Mouse (Mus musculus): ENCODE data around the gene Neu2. TPM values are rescaled to one million over a fixed set of nuclear protein-coding genes. Genes with fewer than 3 reads are reported as not detected.

The Neu2 gene
- polyA plus RNA-seq, 1 experiment from 2014 or later: not detected

GRCm38 (mm10) chr1:87621146-87621857, 111.6 kb downstream of the Neu2 start:
- Histone ChIP-seq H3K27me3 (no peaks in the 10 kb centered on the region), H3K9ac (no peak overlapping the region), H3K4me3 (peak overlapping the region; percentile 16), H3K9me3 (no peaks in the 10 kb centered on the region), H3K27ac (no peak overlapping the region), H3K36me3 (no peaks in the 10 kb centered on the region), H3K4me2 (no peak overlapping the region), H3K4me1 (no peaks in the 10 kb centered on the region)
- 82% methylated on average over 9 of the region's 9 CpGs for WGBS
- no peak for ATAC-seq (ENCODE audit: insufficient number of reproducible peaks, low FRiP score, low TSS enrichment, low read depth)

- 67% methylated on average over 3 of the region's 3 CpGs for WGBS
- H3K4me2 ChIP-seq: no peak overlapping the region
- H3K9me3 ChIP-seq: no peaks in the 10 kb centered on the region
- peak overlapping the region; percentile 4; the same call in 1 of the 2 replicates for H3K4me3 ChIP-seq
- no peak overlapping the region for H3K9ac ChIP-seq
- no peaks in the 10 kb centered on the region for H3K36me3 ChIP-seq
- H3K27ac ChIP-seq: no peak overlapping the region
- no peaks in the 10 kb centered on the region for H3K4me1 ChIP-seq
- no peaks in the 10 kb centered on the region for H3K27me3 ChIP-seq
- no peak for ATAC-seq (ENCODE audit: insufficient number of reproducible peaks, low FRiP score, low TSS enrichment, low read depth)
Measured at GRCm38 (mm10) chr1:87621858-87622279, 112.2 kb downstream of the Neu2 start.

- 54% methylated on average over 1 of the region's 1 CpGs for WGBS
- H3K27ac ChIP-seq: no peak overlapping the region
- H3K4me2 ChIP-seq: no peak overlapping the region
- no peaks in the 10 kb centered on the region for H3K4me1 ChIP-seq
- no peak overlapping the region for H3K9ac ChIP-seq
- H3K4me3 ChIP-seq: no peak overlapping the region
- no peaks in the 10 kb centered on the region for H3K27me3 ChIP-seq
- no peaks in the 10 kb centered on the region for H3K9me3 ChIP-seq
- ATAC-seq (ENCODE audit: insufficient number of reproducible peaks, low FRiP score, low TSS enrichment, low read depth): no peak
- no peaks in the 10 kb centered on the region for H3K36me3 ChIP-seq
Measured at GRCm38 (mm10) chr1:87623977-87624666, 114.4 kb downstream of the Neu2 start.

DNA sequence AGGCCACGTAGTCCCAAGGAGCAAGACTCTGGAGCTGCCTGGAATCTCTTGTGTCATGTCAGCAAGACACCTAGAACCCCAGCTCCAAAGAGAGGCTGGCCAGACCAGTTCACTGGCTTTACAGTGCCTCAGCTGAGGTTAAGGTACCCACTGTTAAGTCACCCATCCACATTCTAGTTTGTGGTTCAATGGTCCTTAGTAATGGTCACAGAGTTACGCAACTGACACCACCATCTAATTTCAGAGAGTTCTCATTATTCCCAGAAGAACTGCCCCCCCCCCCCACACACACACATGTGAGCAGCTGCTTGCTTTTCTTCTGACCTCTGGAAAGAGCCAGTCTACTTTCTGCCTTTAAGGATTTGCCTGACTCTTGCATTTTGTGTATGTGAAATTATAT, 115.1 kb downstream of the Neu2 start:
- Histone ChIP-seq H3K9ac (no peak overlapping the region), H3K4me1 (no peaks in the 10 kb centered on the region), H3K27me3 (no peaks in the 10 kb centered on the region), H3K4me3 (no peak overlapping the region), H3K36me3 (no peaks in the 10 kb centered on the region), H3K4me2 (no peak overlapping the region), H3K9me3 (no peaks in the 10 kb centered on the region), H3K27ac (no peak overlapping the region)
- WGBS: 77% methylated on average over 2 of the region's 2 CpGs
- ATAC-seq (ENCODE audit: insufficient number of reproducible peaks, low FRiP score, low TSS enrichment, low read depth): no peak

DNA sequence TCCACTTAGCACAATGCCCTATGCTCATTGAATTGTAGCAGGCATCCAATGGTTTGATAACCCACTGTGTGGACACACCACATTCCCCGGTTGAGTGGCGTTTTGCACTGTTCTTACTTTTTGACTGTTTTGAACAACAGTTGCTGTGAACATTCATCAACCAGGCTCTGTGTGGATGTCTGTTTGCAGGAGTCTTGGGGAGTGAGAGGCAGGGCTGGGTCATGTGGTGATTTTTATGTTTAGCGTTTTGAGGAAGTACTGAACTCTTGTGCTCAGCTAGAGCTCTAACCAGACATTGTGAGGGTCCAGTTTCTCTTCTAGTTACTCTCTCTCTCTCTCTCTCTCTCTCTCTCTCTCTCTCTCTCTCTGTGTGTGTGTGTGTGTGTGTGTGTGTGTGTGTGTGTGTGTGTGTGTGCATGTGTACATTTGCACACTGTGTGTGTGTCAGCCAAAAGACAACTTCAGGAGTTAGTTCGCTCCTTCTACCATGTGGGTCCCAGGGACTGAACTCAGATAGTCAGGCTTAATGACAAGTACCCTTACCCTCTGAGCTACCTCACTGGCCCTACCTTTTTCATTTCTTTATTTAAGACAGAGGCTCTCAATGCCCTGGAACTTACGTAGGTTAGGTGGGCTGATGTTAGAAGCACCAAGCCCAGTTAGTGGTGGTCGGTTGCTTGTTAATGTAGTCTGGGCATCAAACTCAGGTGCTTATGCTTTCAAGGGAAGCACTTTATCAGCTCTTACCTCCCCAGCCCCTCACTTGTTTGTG, 115.8 kb downstream of the Neu2 start:
- Histone ChIP-seq H3K9ac (no peak overlapping the region), H3K27me3 (no peaks in the 10 kb centered on the region), H3K27ac (no peak overlapping the region), H3K4me3 (no peak overlapping the region), H3K4me2 (no peak overlapping the region), H3K4me1 (no peaks in the 10 kb centered on the region), H3K36me3 (no peaks in the 10 kb centered on the region), H3K9me3 (no peaks in the 10 kb centered on the region)
- 76% methylated on average over 6 of the region's 6 CpGs for WGBS
- no peak for ATAC-seq (ENCODE audit: insufficient number of reproducible peaks, low FRiP score, low TSS enrichment, low read depth)

DNA sequence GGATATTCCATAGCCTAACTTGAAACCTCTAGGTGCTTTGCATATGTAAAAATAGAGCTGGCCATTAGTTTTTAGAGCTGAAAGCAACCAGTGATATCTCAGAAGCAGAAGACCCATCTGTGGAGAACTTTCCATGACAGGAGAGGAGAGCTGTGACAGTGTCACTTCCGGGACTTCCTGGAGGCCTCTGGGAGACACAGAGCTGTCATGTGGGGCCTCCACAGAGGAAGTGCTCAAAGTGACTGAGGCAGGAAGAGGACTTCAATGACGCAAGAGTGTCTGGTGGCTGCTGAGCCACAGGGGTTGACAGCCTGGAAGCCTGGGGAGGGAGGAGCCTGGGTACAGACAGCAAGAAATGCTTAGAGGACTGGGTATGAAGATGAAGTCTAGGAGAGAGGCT, 116.7 kb downstream of the Neu2 start:
- Histone ChIP-seq H3K4me1 (no peaks in the 10 kb centered on the region), H3K27ac (no peak overlapping the region), H3K4me3 (no peak overlapping the region), H3K9ac (no peak overlapping the region), H3K9me3 (no peaks in the 10 kb centered on the region), H3K36me3 (no peaks in the 10 kb centered on the region), H3K27me3 (no peaks in the 10 kb centered on the region), H3K4me2 (no peak overlapping the region)
- ATAC-seq (ENCODE audit: insufficient number of reproducible peaks, low FRiP score, low TSS enrichment, low read depth): no peak
- 59% methylated on average over 2 of the region's 2 CpGs for WGBS

DNA sequence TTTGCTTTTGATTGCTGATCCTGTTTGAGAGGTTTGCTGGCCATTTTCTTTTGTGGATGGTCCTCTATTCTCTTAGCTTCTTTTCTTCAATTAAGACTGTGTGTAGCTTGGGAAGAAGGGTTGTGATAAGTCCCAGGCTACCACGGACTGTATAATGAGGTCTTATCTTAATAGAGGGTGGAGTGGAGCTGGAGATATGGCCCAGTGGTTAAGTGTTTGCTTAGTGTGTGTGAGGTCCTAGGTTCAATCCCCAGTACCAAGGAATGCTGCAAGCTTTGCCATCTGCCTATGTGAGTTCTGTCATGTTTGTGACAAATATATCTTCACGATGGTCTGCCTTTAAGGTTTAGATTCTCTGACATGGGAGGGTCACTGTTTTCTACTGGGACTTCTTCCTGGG, 118.4 kb downstream of the Neu2 start:
- ATAC-seq (ENCODE audit: insufficient number of reproducible peaks, low FRiP score, low TSS enrichment, low read depth): no peak
- Histone ChIP-seq H3K27ac (no peak overlapping the region), H3K9me3 (no peaks in the 10 kb centered on the region), H3K9ac (no peak overlapping the region), H3K4me3 (no peak overlapping the region), H3K27me3 (no peaks in the 10 kb centered on the region), H3K4me1 (no peaks in the 10 kb centered on the region), H3K4me2 (no peak overlapping the region), H3K36me3 (no peaks in the 10 kb centered on the region)
- 60% methylated on average over 2 of the region's 2 CpGs for WGBS

DNA sequence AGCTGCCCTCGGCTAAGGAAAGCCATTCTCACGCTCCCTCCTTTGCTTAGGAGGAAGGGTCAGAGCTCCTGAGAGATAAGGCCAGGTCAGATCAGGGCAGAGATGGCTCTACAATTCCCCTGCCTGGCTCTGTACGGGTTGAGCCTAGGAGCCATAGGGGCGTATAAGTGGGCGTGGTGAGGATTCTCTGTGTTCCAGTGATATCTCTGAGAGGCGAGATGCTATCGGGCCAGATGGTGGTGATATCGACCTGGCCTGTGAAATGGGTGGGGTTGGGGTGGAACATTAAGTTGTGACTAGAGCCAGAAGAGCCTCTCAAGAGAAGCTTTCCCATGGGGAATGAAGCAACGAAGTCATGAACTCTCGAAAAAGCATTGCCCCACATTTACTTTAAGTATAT, 121.9 kb downstream of the Neu2 start:
- ATAC-seq (ENCODE audit: insufficient number of reproducible peaks, low FRiP score, low TSS enrichment, low read depth): no peak
- no peaks in the 10 kb centered on the region for H3K4me1 ChIP-seq
- no peaks in the 10 kb centered on the region for H3K9me3 ChIP-seq
- WGBS: 75% methylated on average over 10 of the region's 10 CpGs
- no peak overlapping the region for H3K4me3 ChIP-seq
- H3K27ac ChIP-seq: no peak overlapping the region
- H3K27me3 ChIP-seq: no peaks in the 10 kb centered on the region
- H3K9ac ChIP-seq: no peak overlapping the region
- no peaks in the 10 kb centered on the region for H3K36me3 ChIP-seq
- no peak overlapping the region for H3K4me2 ChIP-seq

DNA sequence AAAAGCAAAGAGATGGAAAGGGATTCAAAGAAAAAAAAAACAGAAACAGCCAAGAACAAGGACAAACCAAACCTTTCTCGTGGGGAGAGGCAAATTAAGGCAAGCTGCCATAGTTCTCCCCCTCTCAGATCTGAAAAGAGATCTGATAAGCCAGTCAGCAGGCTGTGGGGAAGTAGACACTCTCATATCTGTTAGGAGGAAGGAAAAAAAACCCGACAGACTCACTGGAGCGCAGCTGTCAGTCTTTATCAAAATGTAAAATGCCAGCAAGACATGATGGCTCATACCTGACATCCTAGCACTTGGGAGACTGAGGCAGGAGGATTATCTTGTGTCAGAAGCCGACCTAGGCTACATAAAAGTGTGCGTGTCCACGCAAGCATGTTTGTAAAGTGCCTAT, 122.5 kb downstream of the Neu2 start:
- no peaks in the 10 kb centered on the region for H3K36me3 ChIP-seq
- 71% methylated on average over 6 of the region's 6 CpGs for WGBS
- no peaks in the 10 kb centered on the region for H3K4me1 ChIP-seq
- no peak overlapping the region for H3K27ac ChIP-seq
- H3K27me3 ChIP-seq: no peaks in the 10 kb centered on the region
- ATAC-seq (ENCODE audit: insufficient number of reproducible peaks, low FRiP score, low TSS enrichment, low read depth): no peak
- H3K4me2 ChIP-seq: no peak overlapping the region
- no peaks in the 10 kb centered on the region for H3K9me3 ChIP-seq
- no peak overlapping the region for H3K4me3 ChIP-seq
- no peak overlapping the region for H3K9ac ChIP-seq

GRCm38 (mm10) chr1:87636716-87637117, 127.0 kb downstream of the Neu2 start:
- 85% methylated on average over 12 of the region's 12 CpGs for WGBS
- H3K9ac ChIP-seq: no peak overlapping the region
- no peaks in the 10 kb centered on the region for H3K9me3 ChIP-seq
- ATAC-seq (ENCODE audit: insufficient number of reproducible peaks, low FRiP score, low TSS enrichment, low read depth): no peak
- no peaks in the 10 kb centered on the region for H3K4me1 ChIP-seq
- H3K27me3 ChIP-seq: no peaks in the 10 kb centered on the region
- H3K4me3 ChIP-seq: no peak overlapping the region
- H3K4me2 ChIP-seq: no peak overlapping the region
- H3K27ac ChIP-seq: no peak overlapping the region
- H3K36me3 ChIP-seq: no peaks in the 10 kb centered on the region

- Histone ChIP-seq H3K27ac (no peak overlapping the region), H3K4me2 (no peak overlapping the region), H3K9ac (no peak overlapping the region), H3K4me3 (no peak overlapping the region), H3K36me3 (no peaks in the 10 kb centered on the region), H3K9me3 (no peaks in the 10 kb centered on the region), H3K4me1 (no peaks in the 10 kb centered on the region), H3K27me3 (no peaks in the 10 kb centered on the region)
- ATAC-seq (ENCODE audit: insufficient number of reproducible peaks, low FRiP score, low TSS enrichment, low read depth): no peak
- 81% methylated on average over 4 of the region's 4 CpGs for WGBS
Measured at GRCm38 (mm10) chr1:87637121-87637877, 127.6 kb downstream of the Neu2 start.

Measured in limb, embryonic 15.5 days (tissue).